Mouse (Mus musculus): Measurements from ENCODE around the gene Vars. TPM values are rescaled to one million over a fixed set of nuclear protein-coding genes. Genes with fewer than 3 reads are reported as not detected.
"Not testable (repeated sequence)": the region's sequence is repeated elsewhere in the genome, so short reads cannot be mapped to it uniquely, and the experiment has no call there.

Vars gene
- polyA plus RNA-seq, 1 experiment, result 182 TPM

DNA sequence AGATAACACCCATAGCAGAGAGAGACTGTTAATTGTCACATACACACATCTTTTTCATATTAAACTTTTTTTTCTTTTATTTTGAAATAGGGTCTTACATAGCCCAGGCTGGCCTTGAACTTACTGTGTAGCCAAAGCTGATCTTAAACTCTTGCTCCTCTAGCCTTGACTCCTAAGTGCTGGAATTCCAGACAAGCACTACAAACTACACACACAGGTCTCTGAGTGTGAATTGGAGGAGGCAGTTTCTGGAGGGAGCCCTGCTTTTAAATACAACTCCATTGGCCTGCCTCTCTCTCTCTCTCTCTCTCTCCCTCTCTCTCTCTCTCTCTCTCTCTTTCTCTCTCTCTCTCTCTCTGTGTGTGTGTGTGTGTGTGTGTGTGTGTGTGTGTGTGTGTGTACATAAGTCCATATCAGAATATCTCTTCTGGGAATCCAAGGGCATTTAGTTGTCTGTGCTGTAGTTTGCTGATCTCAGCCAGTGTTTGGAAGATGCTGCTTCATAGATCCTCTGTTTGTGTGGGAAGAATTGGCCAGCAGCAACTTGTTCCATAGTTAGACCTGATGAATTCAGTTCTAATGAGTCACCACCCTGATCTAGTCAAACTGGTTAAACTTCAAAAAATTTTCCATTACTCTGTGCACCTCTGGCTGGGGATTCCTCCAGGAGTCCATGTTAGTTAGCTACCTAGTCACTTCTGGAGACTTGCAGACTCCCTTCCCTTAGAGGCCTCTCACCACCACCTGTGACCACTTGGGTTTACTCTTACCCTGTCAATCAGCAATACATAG lies 39.9 kb upstream of the Vars start:
- H3K36me3 ChIP-seq (ENCODE audit: control insufficient read depth, insufficient read depth, low read length), result no peaks in the 10 kb centered on the region
- peak overlapping the region; percentile 80 for H3K27ac ChIP-seq (ENCODE audit: insufficient read depth, low read depth, low read length)
- H3K27me3 ChIP-seq (ENCODE audit: control insufficient read depth, insufficient read depth, low read length), result no peaks in the 10 kb centered on the region
- 0 out of 2 replicates have a peak, but pooled peaks cover 2% of the 10 kb centered on the region for H3K4me1 ChIP-seq (ENCODE audit: control insufficient read depth, insufficient read depth, insufficient read length, low read length)
- no peak overlapping the region for H3K4me3 ChIP-seq (ENCODE audit: low read depth, low read length)
- no peak for TF ChIP-seq CTCF (IDR thresholded peaks at IDR 0.05; ENCODE audit: extremely low read depth, insufficient read length, insufficient replicate concordance, low read depth, low read length)
- no peak for TF ChIP-seq POLR2A (IDR thresholded peaks at IDR 0.05; ENCODE audit: low read depth, low read length)

GRCm38 (mm10) chr17:34962125-34962524 lies 38.7 kb upstream of the Vars start:
- WGBS, result 47% methylated on average over 3 of the region's 3 CpGs
- H3K4me3 ChIP-seq (ENCODE audit: low read depth, low read length), result no peak overlapping the region
- peak overlapping the region; percentile 32; the same call in 1 of the 2 replicates for H3K27ac ChIP-seq (ENCODE audit: insufficient read depth, low read depth, low read length)
- H3K27me3 ChIP-seq (ENCODE audit: control insufficient read depth, insufficient read depth, low read length), result no peaks in the 10 kb centered on the region
- H3K36me3 ChIP-seq (ENCODE audit: control insufficient read depth, insufficient read depth, low read length), result no peaks in the 10 kb centered on the region
- no peak for TF ChIP-seq CTCF (IDR thresholded peaks at IDR 0.05; ENCODE audit: extremely low read depth, insufficient read length, insufficient replicate concordance, low read depth, low read length)
- TF ChIP-seq POLR2A (IDR thresholded peaks at IDR 0.05; ENCODE audit: low read depth, low read length), result no peak
- no peaks in the 10 kb centered on the region for H3K4me1 ChIP-seq (ENCODE audit: control insufficient read depth, insufficient read depth, insufficient read length, low read length)

GRCm38 (mm10) chr17:34962841-34963240 lies 37.9 kb upstream of the Vars start:
- Histone ChIP-seq H3K4me1 (ENCODE audit: control insufficient read depth, insufficient read depth, insufficient read length, low read length) (no peaks in the 10 kb centered on the region), H3K36me3 (ENCODE audit: control insufficient read depth, insufficient read depth, low read length) (no peaks in the 10 kb centered on the region), H3K4me3 (ENCODE audit: low read depth, low read length) (no peak overlapping the region), H3K27ac (ENCODE audit: insufficient read depth, low read depth, low read length) (no peak overlapping the region; the same call in 1 of the 2 replicates), H3K27me3 (ENCODE audit: control insufficient read depth, insufficient read depth, low read length) (no peaks in the 10 kb centered on the region)
- no peak for TF ChIP-seq POLR2A (IDR thresholded peaks at IDR 0.05; ENCODE audit: low read depth, low read length)
- TF ChIP-seq CTCF (IDR thresholded peaks at IDR 0.05; ENCODE audit: extremely low read depth, insufficient read length, insufficient replicate concordance, low read depth, low read length), result no peak
- WGBS, result 65% methylated on average over 1 of the region's 1 CpGs

- no peak for TF ChIP-seq POLR2A (IDR thresholded peaks at IDR 0.05; ENCODE audit: low read depth, low read length)
- TF ChIP-seq CTCF (IDR thresholded peaks at IDR 0.05; ENCODE audit: extremely low read depth, insufficient read length, insufficient replicate concordance, low read depth, low read length), result no peak
- Histone ChIP-seq H3K27ac (ENCODE audit: insufficient read depth, low read depth, low read length) (no peak overlapping the region), H3K4me1 (ENCODE audit: control insufficient read depth, insufficient read depth, insufficient read length, low read length) (no peaks in the 10 kb centered on the region), H3K27me3 (ENCODE audit: control insufficient read depth, insufficient read depth, low read length) (peaks cover 5% of the 10 kb centered on the region; the same call in 1 of the 2 replicates), H3K4me3 (ENCODE audit: low read depth, low read length) (no peak overlapping the region), H3K36me3 (ENCODE audit: control insufficient read depth, insufficient read depth, low read length) (no peaks in the 10 kb centered on the region)
- WGBS, result 33% methylated on average over 1 of the region's 1 CpGs
Observed at GRCm38 (mm10) chr17:34964640-34965049, 36.1 kb upstream of the Vars start.

DNA sequence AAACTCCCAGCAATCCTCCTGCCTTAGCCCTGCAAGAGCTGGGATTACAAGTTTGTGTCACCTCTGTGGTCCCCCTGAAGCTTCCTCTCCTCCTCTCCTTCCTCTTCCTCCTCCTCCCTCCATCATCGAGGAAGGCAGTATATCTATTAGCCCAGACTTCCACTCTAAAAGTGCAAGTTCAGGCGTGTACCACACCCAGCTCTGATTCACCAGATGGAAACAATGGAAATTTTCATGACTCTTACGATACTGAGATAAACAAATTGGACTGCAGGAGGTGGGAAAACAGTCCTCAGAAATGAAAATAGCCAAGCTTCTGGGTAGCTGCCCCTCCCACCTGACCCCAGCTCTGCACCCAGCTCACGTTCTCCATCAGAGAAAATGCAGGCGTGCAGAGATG lies 35.2 kb upstream of the Vars start:
- Histone ChIP-seq H3K4me3 (ENCODE audit: low read depth, low read length) (no peak overlapping the region), H3K27me3 (ENCODE audit: control insufficient read depth, insufficient read depth, low read length) (peaks cover 5% of the 10 kb centered on the region; the same call in 1 of the 2 replicates), H3K27ac (ENCODE audit: insufficient read depth, low read depth, low read length) (no peak overlapping the region), H3K4me1 (ENCODE audit: control insufficient read depth, insufficient read depth, insufficient read length, low read length) (no peaks in the 10 kb centered on the region), H3K36me3 (ENCODE audit: control insufficient read depth, insufficient read depth, low read length) (no peaks in the 10 kb centered on the region)
- no peak for TF ChIP-seq CTCF (IDR thresholded peaks at IDR 0.05; ENCODE audit: extremely low read depth, insufficient read length, insufficient replicate concordance, low read depth, low read length)
- no peak for TF ChIP-seq POLR2A (IDR thresholded peaks at IDR 0.05; ENCODE audit: low read depth, low read length)
- WGBS, result 35% methylated on average over 5 of the region's 5 CpGs

DNA sequence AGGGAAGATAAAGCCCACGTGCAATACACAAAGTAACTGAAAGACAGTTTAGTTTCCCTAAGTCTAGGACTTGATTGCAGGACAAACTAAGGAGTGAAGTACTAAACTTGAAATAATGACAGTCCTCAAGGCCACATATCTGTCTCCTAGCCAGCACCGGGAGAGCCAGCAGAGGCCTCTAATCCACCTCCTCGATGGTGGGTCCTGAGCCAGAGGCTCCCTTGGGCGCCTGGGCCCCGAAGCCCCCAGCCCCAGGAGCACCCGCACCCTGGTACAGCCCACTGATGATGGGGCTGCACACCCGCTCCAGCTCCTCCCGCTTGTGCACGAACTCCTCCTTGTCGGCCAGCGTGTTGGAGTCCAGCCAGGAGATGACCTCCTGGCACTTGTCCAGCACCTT lies 31.0 kb upstream of the Vars start, which contains the start of gene Gm20481:
Gene Gm20481 (plus strand): TSS at position 91 of the 400 bp plus-strand sequence.
- H3K4me3 ChIP-seq (ENCODE audit: low read depth, low read length); H3K4me1 ChIP-seq (ENCODE audit: control insufficient read depth, insufficient read depth, insufficient read length, low read length); H3K27me3 ChIP-seq (ENCODE audit: control insufficient read depth, insufficient read depth, low read length); H3K27ac ChIP-seq (ENCODE audit: insufficient read depth, low read depth, low read length); H3K36me3 ChIP-seq (ENCODE audit: control insufficient read depth, insufficient read depth, low read length): not testable (repeated sequence)
- 47% methylated on average over 8 of the region's 11 CpGs for WGBS

DNA sequence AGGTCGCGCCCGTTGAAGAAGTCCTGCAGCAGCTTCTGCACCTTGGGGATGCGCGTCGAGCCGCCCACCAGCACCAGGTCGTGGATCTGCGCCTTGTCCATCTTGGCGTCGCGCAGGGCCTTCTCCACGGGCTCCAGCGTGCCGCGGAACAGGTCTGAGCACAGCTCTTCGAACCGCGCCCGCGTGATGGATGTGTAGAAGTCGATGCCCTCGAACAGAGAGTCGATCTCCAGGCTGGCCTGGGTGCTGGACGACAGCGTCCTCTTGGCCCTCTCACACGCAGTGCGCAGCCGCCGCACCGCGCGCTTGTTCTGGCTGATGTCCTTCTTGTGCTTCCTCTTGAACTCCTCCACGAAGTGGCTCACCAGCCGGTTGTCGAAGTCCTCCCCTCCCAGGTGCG lies 29.9 kb upstream of the Vars start:
- not testable (repeated sequence) for H3K27ac ChIP-seq (ENCODE audit: insufficient read depth, low read depth, low read length); H3K36me3 ChIP-seq (ENCODE audit: control insufficient read depth, insufficient read depth, low read length); H3K27me3 ChIP-seq (ENCODE audit: control insufficient read depth, insufficient read depth, low read length); H3K4me1 ChIP-seq (ENCODE audit: control insufficient read depth, insufficient read depth, insufficient read length, low read length); H3K4me3 ChIP-seq (ENCODE audit: low read depth, low read length)
- 31% methylated on average over 26 of the region's 37 CpGs for WGBS

- WGBS, result 1% methylated on average over 32 of the region's 43 CpGs
- peak overlapping the region; percentile 62 for H3K4me3 ChIP-seq (ENCODE audit: low read depth, low read length)
Observed at GRCm38 (mm10) chr17:34971694-34972068, 29.1 kb upstream of the Vars start.

More at GRCm38 (mm10) chr17:34971694-34972068, 29.1 kb upstream of the Vars start:
- not testable (repeated sequence) for H3K36me3 ChIP-seq (ENCODE audit: control insufficient read depth, insufficient read depth, low read length); H3K27me3 ChIP-seq (ENCODE audit: control insufficient read depth, insufficient read depth, low read length); H3K4me1 ChIP-seq (ENCODE audit: control insufficient read depth, insufficient read depth, insufficient read length, low read length); H3K27ac ChIP-seq (ENCODE audit: insufficient read depth, low read depth, low read length)

Measured in small intestine, adult 2 months (tissue).